Mouse (Mus musculus) kidney, postnatal 0 days (tissue): ENCODE measurements around the gene Rnf180. TPM values are rescaled to one million over a fixed set of nuclear protein-coding genes. Genes with fewer than 3 reads are reported as not detected.

Experiments used
- ATAC-seq: fragments of 200-750 bp; cut with Nextera tagmentation; replicated peaks from 2 replicates; pipeline ENCODE4 v1.8.0; 2017; ENCODE audit warnings: low read depth, moderate number of reproducible peaks, moderate TSS enrichment, moderate library complexity; ENCODE audit not compliant: low FRiP score
- DNase-seq: peaks from one replicate; pipeline ENCODE4 v3.0.0-alpha.2; 2016; ENCODE audit warnings: low spot score
- H3K27ac ChIP-seq: fragments of 300-500 bp; sonication (generic); 2 replicates; pipeline ENCODE4 v1.5.1; 2014; ENCODE audit warnings: mild to moderate bottlenecking
- H3K27me3 ChIP-seq: fragments of 300-500 bp; sonication (generic); 2 replicates; pipeline ENCODE4 v1.6.1; 2014; ENCODE audit warnings: low read length, mixed read lengths; ENCODE audit not compliant: insufficient read depth
- H3K36me3 ChIP-seq: fragments of 300-500 bp; sonication (generic); 2 replicates; pipeline ENCODE4 v1.6.1; 2014; ENCODE audit warnings: low read length, mixed read lengths; ENCODE audit not compliant: insufficient read depth
- H3K4me1 ChIP-seq: fragments of 300-500 bp; sonication (generic); replicated peaks from 2 replicates; pipeline ENCODE4 v1.6.1; 2014; ENCODE audit warnings: antibody characterized with exemption, low read length, mixed read lengths; ENCODE audit not compliant: insufficient read depth
- H3K4me2 ChIP-seq: fragments of 300-500 bp; sonication (generic); 2 replicates; pipeline ENCODE4 v1.6.1; 2014; ENCODE audit warnings: mild to moderate bottlenecking, low read length, moderate library complexity, mixed read lengths
- H3K4me3 ChIP-seq: fragments of 300-500 bp; sonication (generic); replicated peaks from 2 replicates; pipeline ENCODE4 v1.5.1; 2014; ENCODE audit warnings: low read depth, low read length
- H3K9ac ChIP-seq: fragments of 300-500 bp; sonication (generic); 2 replicates; pipeline ENCODE4 v1.6.1; 2014; ENCODE audit warnings: low read depth, low read length
- H3K9me3 ChIP-seq: fragments of 300-500 bp; sonication (generic); replicated peaks from 2 replicates; pipeline ENCODE4 v1.6.1; 2016; ENCODE audit warnings: low read length, inconsistent platforms, mixed read lengths
- CTCF ChIP-seq: IDR thresholded peaks from 2 replicates; pipeline ENCODE4 v1.5.1; 2016; ENCODE audit warnings: antibody characterized with exemption, low read depth, mild to moderate bottlenecking, moderate library complexity
- WGBS: fragments of 180-500 bp; shearing (Covaris S2); extraction: QIAGEN DNeasy Blood & Tissue Kit; methylation state at CpG from one replicate; pipeline ENCODE4 v1.1.7; 2014; 5-methylcytosine and 5-hydroxymethylcytosine counted together
- polyA plus RNA-seq: library from polyadenylated mRNA; unstranded; fragments of >200 nt; fragmentation: Nextera tagmentation; extraction: Ambion mirVana; gene quantifications from 2 replicates; pipeline ENCODE4 v1.2.1, GENCODE M21; 2015

The Rnf180 gene
- polyA plus RNA-seq, 1 experiment from 2014 or later = 7.3 TPM

- Histone ChIP-seq H3K27me3 (no peaks in the 10 kb centered on the region), H3K4me3 (no peak overlapping the region), H3K9ac (no peak overlapping the region), H3K4me1 (no peaks in the 10 kb centered on the region), H3K9me3 (no peaks in the 10 kb centered on the region), H3K36me3 (no peaks in the 10 kb centered on the region), H3K27ac (no peak overlapping the region), H3K4me2 (no peak overlapping the region)
- 34% methylated on average over 3 of the region's 3 CpGs for WGBS
- no peak for TF ChIP-seq CTCF
- no peak for DNase-seq
- ATAC-seq = no peak
Measured at GRCm38 (mm10) chr13:105198028-105198427, 96.6 kb downstream of the Rnf180 start.

GRCm38 (mm10) chr13:105193583-105193982, 101.0 kb downstream of the Rnf180 start:
- H3K9ac ChIP-seq = no peak overlapping the region
- no peaks in the 10 kb centered on the region for H3K27me3 ChIP-seq
- H3K4me2 ChIP-seq = no peak overlapping the region
- no peak for TF ChIP-seq CTCF
- no peak overlapping the region for H3K4me3 ChIP-seq
- no peaks in the 10 kb centered on the region for H3K9me3 ChIP-seq
- no peak for ATAC-seq
- no peaks in the 10 kb centered on the region for H3K36me3 ChIP-seq
- no peak for DNase-seq
- 62% methylated on average over 7 of the region's 7 CpGs for WGBS
- no peaks in the 10 kb centered on the region for H3K4me1 ChIP-seq
- H3K27ac ChIP-seq = no peak overlapping the region

GRCm38 (mm10) chr13:105188730-105189129, 105.9 kb downstream of the Rnf180 start:
- ATAC-seq (no peak), DNase-seq (no peak)
- 88% methylated on average over 7 of the region's 7 CpGs for WGBS
- H3K9ac ChIP-seq = no peak overlapping the region
- H3K36me3 ChIP-seq = no peaks in the 10 kb centered on the region
- H3K4me2 ChIP-seq = no peak overlapping the region
- no peak overlapping the region for H3K27ac ChIP-seq
- no peak for TF ChIP-seq CTCF
- no peak overlapping the region for H3K4me3 ChIP-seq
- no peaks in the 10 kb centered on the region for H3K27me3 ChIP-seq
- H3K9me3 ChIP-seq = no peaks in the 10 kb centered on the region
- no peaks in the 10 kb centered on the region for H3K4me1 ChIP-seq

- 88% methylated on average over 5 of the region's 5 CpGs for WGBS
- ATAC-seq = no peak
- DNase-seq = no peak
Measured at GRCm38 (mm10) chr13:105180781-105181180, 113.8 kb downstream of the Rnf180 start.

GRCm38 (mm10) chr13:105165441-105165840, 129.2 kb downstream of the Rnf180 start:
- no peak overlapping the region for H3K27ac ChIP-seq
- H3K36me3 ChIP-seq = no peaks in the 10 kb centered on the region
- no peaks in the 10 kb centered on the region for H3K27me3 ChIP-seq
- H3K4me2 ChIP-seq = no peak overlapping the region
- no peak for ATAC-seq
- H3K9me3 ChIP-seq = no peaks in the 10 kb centered on the region
- H3K9ac ChIP-seq = no peak overlapping the region
- no peak overlapping the region for H3K4me3 ChIP-seq
- TF ChIP-seq CTCF = no peak
- no peak for DNase-seq
- WGBS = 66% methylated on average over 6 of the region's 6 CpGs
- no peaks in the 10 kb centered on the region for H3K4me1 ChIP-seq

More at GRCm38 (mm10) chr13:105180781-105181180, 113.8 kb downstream of the Rnf180 start:
- Histone ChIP-seq H3K4me2 (no peak overlapping the region), H3K4me3 (no peak overlapping the region), H3K4me1 (no peaks in the 10 kb centered on the region), H3K36me3 (no peaks in the 10 kb centered on the region), H3K27ac (no peak overlapping the region), H3K27me3 (no peaks in the 10 kb centered on the region), H3K9ac (no peak overlapping the region), H3K9me3 (no peaks in the 10 kb centered on the region)
- TF ChIP-seq CTCF = no peak

GRCm38 (mm10) chr13:105153955-105154354, 140.7 kb downstream of the Rnf180 start:
- Histone ChIP-seq H3K4me2 (no peak overlapping the region), H3K4me3 (no peak overlapping the region), H3K9me3 (no peaks in the 10 kb centered on the region), H3K27me3 (no peaks in the 10 kb centered on the region), H3K4me1 (no peaks in the 10 kb centered on the region), H3K36me3 (no peaks in the 10 kb centered on the region), H3K9ac (no peak overlapping the region), H3K27ac (no peak overlapping the region)
- TF ChIP-seq CTCF = peak; percentile 55
- WGBS = 59% methylated on average over 4 of the region's 4 CpGs
- no peak for ATAC-seq
- peak; percentile 22 for DNase-seq

- no peaks in the 10 kb centered on the region for H3K9me3 ChIP-seq
- no peak overlapping the region for H3K4me2 ChIP-seq
- no peak overlapping the region for H3K9ac ChIP-seq
- H3K4me1 ChIP-seq = no peaks in the 10 kb centered on the region
- no peaks in the 10 kb centered on the region for H3K36me3 ChIP-seq
- no peak overlapping the region for H3K4me3 ChIP-seq
- DNase-seq (no peak), ATAC-seq (no peak)
- H3K27ac ChIP-seq = no peak overlapping the region
- whole genome bisulfite sequencing = 80% methylated on average over 3 of the region's 3 CpGs
- no peaks in the 10 kb centered on the region for H3K27me3 ChIP-seq
- no peak for TF ChIP-seq CTCF
Measured at GRCm38 (mm10) chr13:105150006-105150405, 144.6 kb downstream of the Rnf180 start.
